In genomic region chr5:111254362-111254761, GRCm38 (mm10) we compare ENCODE assay signal across 17 mouse cellular contexts.
A peak's percentile ranks its signal among the peaks of the same experiment; 100 is the strongest.
DNase-seq lines count a peak whose midpoint lies in the region; ATAC-seq and TF ChIP-seq lines count a peak whose summit lies in the region.
"Had no signal": no experiment of that assay in that cellular context is flagged by ENCODE, and none has a peak within 500 bp of the region (broad histone marks: within the 10 kb centered on the region; RNA-seq: fewer than 3 reads in every experiment).

No protein-coding gene starts in this region.

- no peaks in the 10 kb centered on the region for H3K36me3 ChIP-seq in forebrain, embryonic 14.5 days (ENCODE audit: control insufficient read depth, insufficient read depth, low read length)
- H3K36me3 ChIP-seq in forebrain, embryonic 11.5 days (ENCODE audit: control insufficient read depth, insufficient read depth, low read length), result no peaks in the 10 kb centered on the region
- H3K36me3 ChIP-seq in midbrain, embryonic 10.5 days, result no peaks in the 10 kb centered on the region
- no peaks in the 10 kb centered on the region for H3K36me3 ChIP-seq in midbrain, embryonic 11.5 days (ENCODE audit: control insufficient read depth, insufficient read depth, low read length)
- H3K36me3 ChIP-seq in hindbrain, postnatal 0 days (ENCODE audit: insufficient read depth, low read length), result no peaks in the 10 kb centered on the region
- H3K36me3 ChIP-seq in kidney, adult 2 months (ENCODE audit: control insufficient read depth, insufficient read depth, low read length), result no peaks in the 10 kb centered on the region
- H3K36me3 ChIP-seq: G1E; heart, embryonic 13.5 days; lung, embryonic 15.5 days had no signal

- no peak overlapping the region for H3K27ac ChIP-seq in forebrain, embryonic 14.5 days (ENCODE audit: low read depth, low read length)
- no peak overlapping the region for H3K27ac ChIP-seq in forebrain, embryonic 11.5 days (ENCODE audit: low read depth, low read length)
- H3K27ac ChIP-seq in midbrain, embryonic 10.5 days (replicated peaks), result peak overlapping the region; percentile 80; the same call in 1 of the 2 replicates
- H3K27ac ChIP-seq in midbrain, embryonic 11.5 days (ENCODE audit: low read depth, low read length), result no peak overlapping the region
- H3K27ac ChIP-seq in hindbrain, postnatal 0 days, result 0 out of 2 replicates have a peak overlapping the region, but pooled peaks have one; percentile 77
- no peak overlapping the region for H3K27ac ChIP-seq in kidney, adult 2 months (ENCODE audit: insufficient read depth, low read depth, low read length)
- H3K27ac ChIP-seq: heart, embryonic 13.5 days; lung, embryonic 15.5 days had no signal

- H3K4me2 ChIP-seq in forebrain, embryonic 14.5 days (ENCODE audit: low read length), result no peak overlapping the region
- no peak overlapping the region for H3K4me2 ChIP-seq in forebrain, embryonic 11.5 days (ENCODE audit: low read depth, low read length, severe bottlenecking)
- H3K4me2 ChIP-seq in midbrain, embryonic 11.5 days, result no peak overlapping the region
- no peak overlapping the region for H3K4me2 ChIP-seq in hindbrain, postnatal 0 days (ENCODE audit: low read depth, low read length)
- H3K4me2 ChIP-seq: heart, embryonic 13.5 days; lung, embryonic 15.5 days had no signal

- 0 out of 2 replicates have a peak overlapping the region, but pooled peaks have one; percentile 7 for H3K9ac ChIP-seq in forebrain, embryonic 14.5 days (ENCODE audit: low read length)
- H3K9ac ChIP-seq in forebrain, embryonic 11.5 days (ENCODE audit: low read length), result no peak overlapping the region
- H3K9ac ChIP-seq in midbrain, embryonic 11.5 days (ENCODE audit: low read length), result no peak overlapping the region
- no peak overlapping the region for H3K9ac ChIP-seq in hindbrain, postnatal 0 days (replicated peaks; ENCODE audit: low read length)
- H3K9ac ChIP-seq: heart, embryonic 13.5 days; lung, embryonic 15.5 days had no signal

- H3K9me3 ChIP-seq in forebrain, embryonic 14.5 days (replicated peaks; ENCODE audit: control insufficient read depth, low read length), result no peaks in the 10 kb centered on the region
- H3K9me3 ChIP-seq in forebrain, embryonic 11.5 days (ENCODE audit: control insufficient read depth, low read length), result no peaks in the 10 kb centered on the region
- no peaks in the 10 kb centered on the region for H3K9me3 ChIP-seq in midbrain, embryonic 10.5 days (replicated peaks)
- no peaks in the 10 kb centered on the region for H3K9me3 ChIP-seq in midbrain, embryonic 11.5 days (ENCODE audit: control insufficient read depth, low read length)
- H3K9me3 ChIP-seq in hindbrain, postnatal 0 days (ENCODE audit: low read length), result no peaks in the 10 kb centered on the region
- H3K9me3 ChIP-seq: G1E; heart, embryonic 13.5 days; lung, embryonic 15.5 days; megakaryocyte, embryonic 14.5 days had no signal

- DNase-seq in forebrain, embryonic 14.5 days (ENCODE audit: low spot score), result no peak
- DNase-seq in forebrain, embryonic 11.5 days (ENCODE audit: low spot score), result no peak
- no peak for DNase-seq in midbrain, embryonic 10.5 days (ENCODE audit: low spot score)
- no peak for DNase-seq in midbrain, embryonic 11.5 days (ENCODE audit: low spot score, missing footprints)
- DNase-seq in hindbrain, postnatal 0 days (ENCODE audit: low spot score), result peak; percentile 23
- no peak for DNase-seq in kidney, adult 2 months
- no peak for DNase-seq in cerebellum, adult 11-12 months
- no peak for DNase-seq in left cerebral cortex, adult 11 months (ENCODE audit: low spot score)
- DNase-seq: B cell, adult 2 months; gastrocnemius, postnatal 10 days; kidney, postnatal 25 days; left cerebral cortex, postnatal 4 days; thymus, adult 18-20 months had no signal

- WGBS in forebrain, embryonic 14.5 days, result 81% methylated on average over 9 of the region's 9 CpGs
- WGBS in forebrain, embryonic 11.5 days, result 92% methylated on average over 9 of the region's 9 CpGs
- WGBS in midbrain, embryonic 10.5 days, result 82% methylated on average over 9 of the region's 9 CpGs
- 77% methylated on average over 9 of the region's 9 CpGs for WGBS in midbrain, embryonic 11.5 days
- WGBS in hindbrain, postnatal 0 days, result 56% methylated on average over 9 of the region's 9 CpGs
- WGBS in kidney, adult 2 months, result 56% methylated on average over 9 of the region's 9 CpGs

- H3K27me3 ChIP-seq in forebrain, embryonic 14.5 days (replicated peaks; ENCODE audit: control insufficient read depth, insufficient read depth, low read length), result no peaks in the 10 kb centered on the region
- H3K27me3 ChIP-seq in forebrain, embryonic 11.5 days (ENCODE audit: control insufficient read depth, insufficient read depth, low read length), result no peaks in the 10 kb centered on the region
- H3K27me3 ChIP-seq in midbrain, embryonic 10.5 days (ENCODE audit: low read depth, poor library complexity, severe bottlenecking), result no peaks in the 10 kb centered on the region; the same call in 1 of the 2 replicates
- no peaks in the 10 kb centered on the region for H3K27me3 ChIP-seq in midbrain, embryonic 11.5 days (ENCODE audit: control insufficient read depth, insufficient read depth, low read length)
- H3K27me3 ChIP-seq in hindbrain, postnatal 0 days (ENCODE audit: insufficient read depth, low read length), result no peaks in the 10 kb centered on the region
- H3K27me3 ChIP-seq in kidney, adult 2 months (replicated peaks; ENCODE audit: control insufficient read depth, insufficient read depth, low read length), result no peaks in the 10 kb centered on the region
- H3K27me3 ChIP-seq: lung, embryonic 15.5 days had no signal

- no peak for TF ChIP-seq POLR2A in kidney, adult 2 months (IDR thresholded peaks at IDR 0.05; ENCODE audit: low read depth, low read length)

- TF ChIP-seq CTCF in hindbrain, postnatal 0 days (IDR thresholded peaks at IDR 0.05; ENCODE audit: low read depth), result peak; percentile 30; the same call in 1 of the 2 replicates
- no peak for TF ChIP-seq CTCF in kidney, adult 2 months (conservative IDR thresholded peaks at IDR 0.05; ENCODE audit: insufficient read depth, insufficient read length, low read depth, low read length)

- ATAC-seq in forebrain, embryonic 14.5 days, result no peak
- ATAC-seq in forebrain, embryonic 11.5 days (replicated peaks; ENCODE audit: low FRiP score), result no peak
- no peak for ATAC-seq in midbrain, embryonic 11.5 days (ENCODE audit: low FRiP score)
- no peak; the same call in 1 of the 2 replicates for ATAC-seq in hindbrain, postnatal 0 days

- H3K4me1 ChIP-seq in forebrain, embryonic 14.5 days (ENCODE audit: control insufficient read depth, insufficient read depth, low read length), result peaks cover 19% of the 10 kb centered on the region
- H3K4me1 ChIP-seq in forebrain, embryonic 11.5 days (replicated peaks; ENCODE audit: control insufficient read depth, insufficient read depth, low read length), result peaks cover 21% of the 10 kb centered on the region
- H3K4me1 ChIP-seq in midbrain, embryonic 10.5 days, result peaks cover 60% of the 10 kb centered on the region
- H3K4me1 ChIP-seq in midbrain, embryonic 11.5 days (ENCODE audit: control insufficient read depth, insufficient read depth, low read length), result peaks cover 24% of the 10 kb centered on the region
- peaks cover 19% of the 10 kb centered on the region for H3K4me1 ChIP-seq in hindbrain, postnatal 0 days (ENCODE audit: insufficient read depth, low read length)
- H3K4me1 ChIP-seq in kidney, adult 2 months (ENCODE audit: control insufficient read depth, insufficient read depth, low read length), result no peaks in the 10 kb centered on the region

- no peak overlapping the region for H3K4me3 ChIP-seq in forebrain, embryonic 14.5 days (ENCODE audit: low read depth, low read length)
- H3K4me3 ChIP-seq in forebrain, embryonic 11.5 days (ENCODE audit: low read depth, low read length), result no peak overlapping the region
- H3K4me3 ChIP-seq in midbrain, embryonic 10.5 days, result no peak overlapping the region
- no peak overlapping the region for H3K4me3 ChIP-seq in midbrain, embryonic 11.5 days (ENCODE audit: low read depth, low read length)
- no peak overlapping the region for H3K4me3 ChIP-seq in hindbrain, postnatal 0 days (ENCODE audit: low read length)
- H3K4me3 ChIP-seq in kidney, adult 2 months (ENCODE audit: insufficient read depth, low read depth, low read length), result no peak overlapping the region
- H3K4me3 ChIP-seq: heart, embryonic 13.5 days; lung, embryonic 15.5 days had no signal

Comparison
In these comparisons a context has a peak if more than half of its experiments do, and no peak if none do; other contexts are left out.
1. H3K27ac ChIP-seq: peak in midbrain, embryonic 10.5 days (single experiment) and hindbrain, postnatal 0 days (single experiment); none in forebrain, embryonic 14.5 days (single experiment), forebrain, embryonic 11.5 days (single experiment), midbrain, embryonic 11.5 days (single experiment) and kidney, adult 2 months (single experiment).